Mouse (Mus musculus) cerebellum, adult 2 months (tissue): ENCODE results near the gene Slfn9.

Experiments
- CTCF ChIP-seq: fragments of 200-500 bp; IDR thresholded peaks from 2 replicates; pipeline ENCODE4 v1.5.1; 2011; ENCODE audit warnings: low read depth, mild to moderate bottlenecking, control low read depth, low read length, moderate library complexity, borderline replicate concordance; ENCODE audit not compliant: insufficient read depth
- POLR2A ChIP-seq: fragments of 200-500 bp; IDR thresholded peaks from 2 replicates; pipeline ENCODE4 v1.6.1; 2011; ENCODE audit warnings: low read length, control low read depth, borderline replicate concordance; ENCODE audit not compliant: insufficient read depth

GRCm38 (mm10) chr11:82928897-82929632 is 62.6 kb downstream of the Slfn9 start:
- TF ChIP-seq CTCF: no peak
- no peak for TF ChIP-seq POLR2A
